Comparison of ENCODE assay signal across 7 mouse cellular contexts in the genomic region with DNA sequence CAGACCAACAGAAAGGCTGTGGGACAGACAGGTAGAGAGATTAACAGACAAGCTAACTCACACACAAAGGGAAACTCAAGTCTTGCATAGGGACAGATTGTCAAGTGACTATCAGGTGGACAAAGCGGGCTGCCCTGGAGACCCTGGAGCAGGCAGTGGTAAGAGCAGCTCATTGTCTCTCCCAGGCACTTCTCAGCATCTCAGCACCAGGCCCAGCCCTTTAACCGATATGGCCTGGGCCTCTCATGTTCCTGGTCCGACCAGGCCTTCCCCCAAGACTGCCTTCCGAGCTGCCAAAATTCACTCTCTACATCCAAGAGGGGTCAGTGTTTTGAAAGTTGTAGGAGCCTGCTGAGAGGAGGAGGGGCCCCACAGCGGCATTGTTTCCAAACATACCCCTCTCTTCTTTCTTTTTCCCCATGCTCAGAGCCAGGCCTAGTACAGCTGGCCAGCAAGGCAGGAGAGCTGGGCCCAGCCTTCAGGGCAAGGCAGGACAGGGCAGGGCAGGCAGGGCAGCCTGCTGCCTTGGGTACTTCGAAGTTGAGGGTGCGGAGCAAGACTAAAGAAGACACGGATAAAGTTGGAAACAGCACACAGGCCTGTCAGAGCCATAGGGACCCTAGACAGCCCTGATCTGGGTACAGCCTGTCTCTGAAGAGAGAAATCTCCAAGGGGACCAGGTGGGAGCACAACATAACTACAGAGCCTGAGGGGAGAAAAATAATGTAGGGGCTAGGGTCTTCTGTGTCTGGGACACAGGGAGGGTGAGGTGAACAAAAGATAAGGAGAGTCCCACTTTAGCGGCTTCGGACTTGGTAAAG. TPM values are rescaled to one million over a fixed set of nuclear protein-coding genes. Genes with fewer than 3 reads are reported as not detected.
DNase-seq lines count a peak whose midpoint lies in the region; ATAC-seq lines count a peak whose summit lies in the region.

No protein-coding gene starts in this region.

- H3K9me3 ChIP-seq in embryonic facial prominence, embryonic 11.5 days (replicated peaks; ENCODE audit: control insufficient read depth, low read length): no peaks in the 10 kb centered on the region
- H3K9me3 ChIP-seq in hindbrain, embryonic 11.5 days (ENCODE audit: control insufficient read depth, low read length): no peaks in the 10 kb centered on the region
- H3K9me3 ChIP-seq in midbrain, embryonic 14.5 days (ENCODE audit: control insufficient read depth, low read length): no peaks in the 10 kb centered on the region

- no peak overlapping the region for H3K4me3 ChIP-seq in embryonic facial prominence, embryonic 11.5 days (ENCODE audit: low read depth, low read length)
- H3K4me3 ChIP-seq in hindbrain, embryonic 11.5 days (ENCODE audit: low read depth, low read length): peak overlapping the region; percentile 46
- peak overlapping the region; percentile 52 for H3K4me3 ChIP-seq in midbrain, embryonic 14.5 days (replicated peaks; ENCODE audit: low read depth, low read length)

- H3K27me3 ChIP-seq in embryonic facial prominence, embryonic 11.5 days (ENCODE audit: control insufficient read depth, insufficient read depth, low read length): peaks cover 46% of the 10 kb centered on the region
- peaks cover 30% of the 10 kb centered on the region for H3K27me3 ChIP-seq in hindbrain, embryonic 11.5 days (ENCODE audit: control insufficient read depth, insufficient read depth, low read length)
- peaks cover 32% of the 10 kb centered on the region for H3K27me3 ChIP-seq in midbrain, embryonic 14.5 days (ENCODE audit: control insufficient read depth, insufficient read depth, low read length)

- H3K36me3 ChIP-seq in embryonic facial prominence, embryonic 11.5 days (replicated peaks; ENCODE audit: control insufficient read depth, insufficient read depth, low read depth, low read length): no peaks in the 10 kb centered on the region
- H3K36me3 ChIP-seq in hindbrain, embryonic 11.5 days (ENCODE audit: control insufficient read depth, insufficient read depth, low read length): no peaks in the 10 kb centered on the region
- H3K36me3 ChIP-seq in midbrain, embryonic 14.5 days (ENCODE audit: control insufficient read depth, insufficient read depth, low read length): no peaks in the 10 kb centered on the region

- peaks cover 4% of the 10 kb centered on the region for H3K4me1 ChIP-seq in embryonic facial prominence, embryonic 11.5 days (ENCODE audit: control insufficient read depth, insufficient read depth, low read length)
- H3K4me1 ChIP-seq in hindbrain, embryonic 11.5 days (replicated peaks; ENCODE audit: control insufficient read depth, insufficient read depth, low read length): peaks cover 2% of the 10 kb centered on the region; the same call in 1 of the 2 replicates
- 0 out of 2 replicates have a peak, but pooled peaks cover 6% of the 10 kb centered on the region for H3K4me1 ChIP-seq in midbrain, embryonic 14.5 days (ENCODE audit: control insufficient read depth, insufficient read depth, low read length)

- intact Hi-C loops in left cerebral cortex, postnatal 36 days (cut with DNase I): no loop called here

- H3K9ac ChIP-seq in embryonic facial prominence, embryonic 11.5 days (replicated peaks; ENCODE audit: low read length): no peak overlapping the region
- peak overlapping the region; percentile 65; the same call in 1 of the 2 replicates for H3K9ac ChIP-seq in hindbrain, embryonic 11.5 days (ENCODE audit: low read depth, low read length)
- no peak overlapping the region for H3K9ac ChIP-seq in midbrain, embryonic 14.5 days (replicated peaks; ENCODE audit: low read length)

- ATAC-seq in embryonic facial prominence, embryonic 11.5 days (replicated peaks; ENCODE audit: insufficient number of reproducible peaks, low FRiP score, low TSS enrichment, low read depth): no peak
- ATAC-seq in hindbrain, embryonic 11.5 days (ENCODE audit: low FRiP score): 0 out of 2 replicates have a peak, but pooled peaks have one; percentile 13
- no peak for ATAC-seq in midbrain, embryonic 14.5 days (ENCODE audit: low FRiP score, low TSS enrichment)

- no peak overlapping the region for H3K4me2 ChIP-seq in embryonic facial prominence, embryonic 11.5 days (ENCODE audit: low read depth, low read length)
- peak overlapping the region; percentile 100 for H3K4me2 ChIP-seq in hindbrain, embryonic 11.5 days (replicated peaks; ENCODE audit: low read depth, low read length)
- peak overlapping the region; percentile 100 for H3K4me2 ChIP-seq in midbrain, embryonic 14.5 days (ENCODE audit: low read length)

- H3K27ac ChIP-seq in embryonic facial prominence, embryonic 11.5 days (replicated peaks; ENCODE audit: low read depth, low read length): no peak overlapping the region
- no peak overlapping the region; the same call in 1 of the 2 replicates for H3K27ac ChIP-seq in hindbrain, embryonic 11.5 days (ENCODE audit: low read depth, low read length)
- H3K27ac ChIP-seq in midbrain, embryonic 14.5 days (replicated peaks; ENCODE audit: low read depth, low read length): no peak overlapping the region

- WGBS in embryonic facial prominence, embryonic 11.5 days: 14% methylated on average over 10 of the region's 10 CpGs
- 12% methylated on average over 10 of the region's 10 CpGs for WGBS in hindbrain, embryonic 11.5 days
- WGBS in midbrain, embryonic 14.5 days: 15% methylated on average over 10 of the region's 10 CpGs

- DNase-seq in R1 (ENCODE audit: low read depth, low spot score): peak; percentile 21
- DNase-seq in embryonic facial prominence, embryonic 11.5 days (ENCODE audit: low spot score): peak; percentile 11
- peak; percentile 48 for DNase-seq in hindbrain, embryonic 11.5 days (ENCODE audit: low spot score)
- DNase-seq in midbrain, embryonic 14.5 days: no peak
- no peak for DNase-seq in urinary bladder, postnatal 14 days (ENCODE audit: low spot score)
- no peak for DNase-seq in urinary bladder, postnatal 4 days (ENCODE audit: low spot score in 2 of 2)
- DNase-seq in left cerebral cortex, postnatal 36 days (ENCODE audit: low spot score in 2 of 2): no peak

RNA-seq across cellular contexts. Expression of a gene that starts 2.5 kb away (rescaled TPM):
- 4.3 and 4.6 TPM in 2 replicates for polyA plus RNA-seq in embryonic facial prominence, embryonic 11.5 days (2014; fragmentation: Nextera tagmentation; extraction: Ambion mirVana)
- polyA plus RNA-seq in hindbrain, embryonic 11.5 days (2014; fragmentation: Nextera tagmentation; extraction: Ambion mirVana): 2.4 and 3.7 TPM in 2 replicates
- 3.7 and 3.9 TPM in 2 replicates for polyA plus RNA-seq in midbrain, embryonic 14.5 days (2014; fragmentation: Nextera tagmentation; extraction: Ambion mirVana)
- total RNA-seq in left cerebral cortex, postnatal 36 days (2021): 1 to 10 TPM; 6.5 to 7.7 TPM

Comparison
In these comparisons a context has a peak if more than half of its experiments do, and no peak if none do; other contexts are left out.
1. DNase-seq: peak in R1 (single experiment), embryonic facial prominence, embryonic 11.5 days (single experiment) and hindbrain, embryonic 11.5 days (single experiment); none in midbrain, embryonic 14.5 days (single experiment), urinary bladder, postnatal 14 days (single experiment), urinary bladder, postnatal 4 days (0 of 2) and left cerebral cortex, postnatal 36 days (0 of 2).